Mouse (Mus musculus) adrenal gland, adult 8-10 months (tissue): ENCODE measurements around the gene Cd300e. TPM values are rescaled to one million over a fixed set of nuclear protein-coding genes. Genes with fewer than 3 reads are reported as not detected.
A peak's percentile ranks its signal among the peaks of the same experiment; 100 is the strongest.

Experiments
- DNase-seq: peaks from one replicate; pipeline ENCODE4 v3.0.0; 2022
- total RNA-seq, 4 experiments: library from RNA; stranded (reverse); gene quantifications; 2 replicates each; pipeline ENCODE4 v1.2.4; 2022

Cd300e gene
- under 1 TPM; 0.62 to 0.91 (median 0.64) TPM for total RNA-seq

DNA sequence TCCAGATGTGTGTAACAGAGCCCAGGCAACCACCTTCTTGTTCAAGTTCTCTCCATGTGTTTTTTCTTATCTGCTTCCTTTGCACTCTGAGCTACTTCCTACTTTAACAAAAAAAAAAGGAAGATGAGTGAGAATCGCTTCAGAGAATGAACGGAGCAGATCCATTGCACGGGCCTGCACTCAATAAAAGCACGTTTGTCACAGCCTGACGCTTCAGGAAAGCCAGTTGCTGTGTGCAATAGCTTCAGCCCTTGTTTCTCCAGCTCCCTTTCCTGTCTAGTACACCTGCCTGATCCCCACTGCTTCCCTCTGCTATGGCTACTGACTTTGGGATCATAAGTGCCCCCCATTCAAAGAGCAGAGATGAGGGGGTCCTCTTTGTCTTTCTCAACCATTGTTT lies at the start of gene Cd300e:
TSS of gene Cd300e (minus strand) at position 101 of the 400 bp plus-strand sequence.
- DNase-seq, result no peak

DNA sequence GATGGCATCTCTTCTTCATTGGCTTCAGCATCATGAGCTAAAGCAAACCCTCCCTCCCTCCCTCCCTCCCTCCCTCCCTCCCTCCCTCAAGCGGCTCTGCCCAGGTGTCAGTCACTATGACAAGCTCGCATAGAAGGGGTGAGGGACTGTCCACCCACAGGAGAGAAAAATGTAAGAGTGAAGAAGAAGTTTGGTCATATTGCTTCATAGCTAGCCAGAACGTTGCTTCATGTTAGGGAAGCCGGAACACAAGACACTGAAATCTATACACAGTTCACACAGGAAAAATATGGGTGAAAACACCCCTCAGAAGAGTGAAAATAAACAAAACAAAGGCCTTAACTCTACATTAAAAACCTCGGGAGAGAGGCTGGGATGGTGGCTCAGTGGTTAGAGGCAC lies 48.3 kb upstream of the Cd300e start:
- no peak for DNase-seq

- no peak for DNase-seq
Observed at GRCm38 (mm10) chr11:115108176-115108575, 46.2 kb upstream of the Cd300e start.

GRCm38 (mm10) chr11:115107403-115107916 lies 45.5 kb upstream of the Cd300e start:
- no peak for DNase-seq

- DNase-seq, result no peak
Observed at GRCm38 (mm10) chr11:115106638-115107037, 44.7 kb upstream of the Cd300e start.

- DNase-seq, result no peak
Observed at GRCm38 (mm10) chr11:115104769-115105563, 43.0 kb upstream of the Cd300e start.

- no peak for DNase-seq
Observed at GRCm38 (mm10) chr11:115103470-115104413, 41.8 kb upstream of the Cd300e start.

DNA sequence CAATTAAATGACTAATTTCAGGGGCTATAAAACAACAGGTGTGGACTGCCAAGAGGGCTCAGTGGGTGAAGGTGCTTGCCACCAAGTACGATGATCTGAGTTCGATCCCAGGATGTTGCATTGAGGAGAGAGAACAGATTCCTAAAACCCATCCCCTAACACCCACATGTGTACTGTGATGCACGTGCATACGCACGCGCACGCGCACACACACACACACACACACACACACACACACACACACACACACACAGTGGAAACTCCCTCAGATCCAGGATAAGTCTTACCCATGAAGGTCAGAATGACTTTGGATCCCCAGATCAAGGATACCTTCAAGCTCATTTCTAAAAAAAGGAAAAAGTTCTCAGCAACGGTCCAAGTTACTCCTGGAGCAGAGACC lies 40.1 kb upstream of the Cd300e start:
- DNase-seq, result no peak

GRCm38 (mm10) chr11:115101615-115102051 lies 39.7 kb upstream of the Cd300e start:
- no peak for DNase-seq

- no peak for DNase-seq
Observed at GRCm38 (mm10) chr11:115100741-115101140, 38.8 kb upstream of the Cd300e start.

- no peak for DNase-seq
Observed at GRCm38 (mm10) chr11:115100032-115100621, 38.1 kb upstream of the Cd300e start.

- DNase-seq, result no peak
Observed at GRCm38 (mm10) chr11:115099241-115099840, 37.4 kb upstream of the Cd300e start.

GRCm38 (mm10) chr11:115098203-115098932 lies 36.4 kb upstream of the Cd300e start:
- DNase-seq, result no peak

- no peak for DNase-seq
Observed at GRCm38 (mm10) chr11:115092140-115092539, 30.2 kb upstream of the Cd300e start.

- DNase-seq, result no peak
Observed at GRCm38 (mm10) chr11:115091362-115091901, 29.5 kb upstream of the Cd300e start, which contains the start of gene Rab37. TSS of gene Rab37 (plus strand) at chr11:115091431.

DNA sequence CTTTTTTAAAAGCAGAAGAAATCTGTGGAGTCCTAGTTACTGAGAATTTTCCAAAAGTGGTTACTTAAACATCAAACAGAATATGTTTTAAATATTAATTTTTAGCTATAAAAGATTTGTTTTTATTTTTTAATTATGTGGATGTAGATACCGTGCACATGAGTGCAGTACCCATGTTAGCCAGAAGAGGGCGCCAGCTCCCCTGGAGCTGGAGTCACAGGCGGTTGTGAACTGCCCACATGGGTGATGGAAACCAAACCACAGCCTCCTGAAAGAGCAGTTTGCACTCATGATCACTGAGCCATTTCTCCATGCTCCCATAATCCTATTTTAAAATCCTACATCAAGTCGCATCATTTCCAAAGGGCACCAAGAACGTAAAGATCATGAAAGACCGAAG lies 27.9 kb upstream of the Cd300e start:
- DNase-seq, result no peak

GRCm38 (mm10) chr11:115086213-115086612 lies 24.2 kb upstream of the Cd300e start:
- no peak for DNase-seq

GRCm38 (mm10) chr11:115085064-115085463 lies 23.1 kb upstream of the Cd300e start:
- DNase-seq, result no peak

DNA sequence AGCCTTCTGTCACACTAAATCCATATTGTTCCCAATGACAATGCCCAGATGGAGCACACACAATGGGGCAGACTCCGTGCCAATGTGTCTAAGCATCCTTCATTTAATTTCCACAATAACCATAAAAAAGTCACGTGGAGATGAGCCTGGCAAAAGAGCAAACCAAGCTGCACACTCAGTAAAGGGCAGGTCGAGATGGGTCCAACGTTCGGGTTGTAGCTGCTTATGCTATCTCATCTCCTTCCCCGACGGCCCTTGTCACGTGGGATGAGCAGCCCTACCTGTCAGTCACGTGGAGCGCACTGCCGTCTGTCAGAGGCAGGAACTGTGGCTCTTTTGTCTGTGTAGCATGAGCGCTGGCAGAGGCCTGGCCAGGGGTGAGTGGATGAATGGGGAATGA lies 22.6 kb upstream of the Cd300e start:
- DNase-seq, result no peak

DNA sequence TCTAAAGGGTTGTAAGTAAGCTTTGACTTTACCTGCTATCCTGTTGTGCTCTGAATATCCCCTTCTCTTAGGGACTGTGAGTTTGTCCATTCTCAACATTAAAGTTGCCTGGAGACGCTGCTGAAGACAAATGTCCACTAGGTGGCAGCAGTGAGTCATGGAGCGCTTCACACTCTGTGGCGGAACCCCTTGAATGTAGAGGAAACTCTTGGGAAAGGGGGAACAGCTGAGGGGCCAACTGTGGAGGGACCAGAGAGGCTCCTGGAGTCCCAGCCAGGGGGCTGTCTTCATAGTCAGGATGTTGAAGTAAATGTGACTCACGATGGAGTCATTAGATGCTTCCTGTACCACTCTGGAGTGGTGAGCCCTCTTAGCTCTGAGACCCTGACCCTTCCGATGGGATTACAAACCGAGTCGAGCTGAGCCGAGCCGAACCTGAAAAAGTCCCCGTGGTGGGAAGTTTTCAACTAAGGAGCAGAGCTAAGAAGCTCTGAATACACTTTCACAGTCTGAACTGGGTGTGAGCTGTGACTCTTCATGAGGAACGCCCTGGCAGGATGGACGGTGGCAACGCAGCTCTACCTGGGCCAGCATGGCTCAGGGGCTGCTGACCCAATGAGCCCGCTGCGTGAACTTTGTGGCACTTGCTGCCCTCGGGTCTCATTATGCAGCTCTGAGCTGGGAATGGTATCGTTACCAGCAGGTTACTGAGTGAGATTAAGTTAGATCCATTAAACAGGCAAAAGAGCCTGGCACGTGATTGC lies 21.6 kb upstream of the Cd300e start:
- peak; percentile 28 for DNase-seq
